Mouse (Mus musculus): ENCODE measurements around the gene Casp9. TPM values are rescaled to one million over a fixed set of nuclear protein-coding genes. Genes with fewer than 3 reads are reported as not detected.

Gene Casp9
- polyA plus RNA-seq, 1 experiment from 2014 or later, result 14.7 TPM

GRCm38 (mm10) chr4:141860246-141860841, 66.9 kb downstream of the Casp9 start:
- 78% methylated on average over 19 of the region's 19 CpGs for WGBS
- no peaks in the 10 kb centered on the region for H3K9me3 ChIP-seq (replicated peaks)

GRCm38 (mm10) chr4:141861591-141862295, 68.3 kb downstream of the Casp9 start:
- Histone ChIP-seq H3K4me3 (no peak overlapping the region), H3K36me3 (ENCODE audit: poor library complexity, severe bottlenecking) (peaks cover 54% of the 10 kb centered on the region), H3K4me2 (no peak overlapping the region), H3K27ac (no peak overlapping the region), H3K4me1 (peaks cover 17% of the 10 kb centered on the region), H3K9ac (no peak overlapping the region), H3K9me3 (replicated peaks) (no peaks in the 10 kb centered on the region), H3K27me3 (no peaks in the 10 kb centered on the region)
- 93% methylated on average over 17 of the region's 17 CpGs for WGBS
- ATAC-seq, result no peak

More at GRCm38 (mm10) chr4:141860246-141860841, 66.9 kb downstream of the Casp9 start:
- H3K4me1 ChIP-seq, result peaks cover 5% of the 10 kb centered on the region; the same call in 1 of the 2 replicates
- peaks cover 46% of the 10 kb centered on the region for H3K36me3 ChIP-seq (ENCODE audit: poor library complexity, severe bottlenecking)
- H3K4me2 ChIP-seq, result no peak overlapping the region
- H3K4me3 ChIP-seq, result no peak overlapping the region
- no peak for ATAC-seq
- H3K27ac ChIP-seq, result no peak overlapping the region
- H3K9ac ChIP-seq, result no peak overlapping the region
- no peaks in the 10 kb centered on the region for H3K27me3 ChIP-seq

GRCm38 (mm10) chr4:141862867-141863266, 69.5 kb downstream of the Casp9 start:
- H3K9me3 ChIP-seq (replicated peaks), result no peaks in the 10 kb centered on the region
- no peak overlapping the region for H3K4me2 ChIP-seq
- no peak overlapping the region for H3K27ac ChIP-seq
- H3K4me3 ChIP-seq, result no peak overlapping the region
- peaks cover 54% of the 10 kb centered on the region for H3K36me3 ChIP-seq (ENCODE audit: poor library complexity, severe bottlenecking)
- H3K4me1 ChIP-seq, result peaks cover 24% of the 10 kb centered on the region
- no peak overlapping the region for H3K9ac ChIP-seq
- no peak for ATAC-seq
- H3K27me3 ChIP-seq, result no peaks in the 10 kb centered on the region
- WGBS, result 88% methylated on average over 5 of the region's 5 CpGs

GRCm38 (mm10) chr4:141863726-141864280, 70.4 kb downstream of the Casp9 start:
- Histone ChIP-seq H3K36me3 (ENCODE audit: poor library complexity, severe bottlenecking) (peaks cover 51% of the 10 kb centered on the region), H3K9me3 (replicated peaks) (no peaks in the 10 kb centered on the region), H3K27me3 (no peaks in the 10 kb centered on the region), H3K9ac (no peak overlapping the region), H3K4me3 (no peak overlapping the region), H3K4me1 (peaks cover 31% of the 10 kb centered on the region), H3K4me2 (no peak overlapping the region), H3K27ac (no peak overlapping the region)
- ATAC-seq, result no peak
- 92% methylated on average over 7 of the region's 7 CpGs for WGBS

- Histone ChIP-seq H3K9ac (no peak overlapping the region), H3K4me2 (no peak overlapping the region), H3K27ac (no peak overlapping the region), H3K4me1 (peaks cover 36% of the 10 kb centered on the region), H3K4me3 (no peak overlapping the region), H3K9me3 (replicated peaks) (no peaks in the 10 kb centered on the region), H3K27me3 (no peaks in the 10 kb centered on the region), H3K36me3 (ENCODE audit: poor library complexity, severe bottlenecking) (peaks cover 43% of the 10 kb centered on the region)
- ATAC-seq, result no peak
- WGBS, result 92% methylated on average over 8 of the region's 8 CpGs
Observed at GRCm38 (mm10) chr4:141864506-141864905, 71.1 kb downstream of the Casp9 start.

GRCm38 (mm10) chr4:141865006-141865405, 71.6 kb downstream of the Casp9 start:
- Histone ChIP-seq H3K4me1 (peaks cover 41% of the 10 kb centered on the region), H3K36me3 (ENCODE audit: poor library complexity, severe bottlenecking) (peaks cover 38% of the 10 kb centered on the region), H3K27ac (peak overlapping the region; percentile 4; the same call in 1 of the 2 replicates), H3K27me3 (no peaks in the 10 kb centered on the region), H3K9me3 (replicated peaks) (no peaks in the 10 kb centered on the region), H3K4me3 (no peak overlapping the region), H3K4me2 (no peak overlapping the region), H3K9ac (no peak overlapping the region)
- WGBS, result 95% methylated on average over 5 of the region's 5 CpGs
- no peak for ATAC-seq

Other genes with a start within 250 kb of the Casp9 start
- gene Fblim1, start 187.5 kb upstream of the Casp9 start, polyA plus RNA-seq (2015; fragmentation: Nextera tagmentation; extraction: Ambion mirVana), result 11.1 and 13.9 TPM in 2 replicates
- gene Tmem82, start 175.0 kb upstream of the Casp9 start, polyA plus RNA-seq (2015; fragmentation: Nextera tagmentation; extraction: Ambion mirVana), result 0.17 TPM in 1 of 2 replicates, not detected in the other
- gene Slc25a34, start 169.8 kb upstream of the Casp9 start, polyA plus RNA-seq (2015; fragmentation: Nextera tagmentation; extraction: Ambion mirVana), result 0.08 and 0.13 TPM in 2 replicates
- 6.1 and 7.2 TPM in 2 replicates for gene Plekhm2, start 128.7 kb upstream of the Casp9 start, polyA plus RNA-seq (2015; fragmentation: Nextera tagmentation; extraction: Ambion mirVana)
- 0.21 and 2.8 TPM in 2 replicates for gene Rsc1a1, start 108.0 kb upstream of the Casp9 start, polyA plus RNA-seq (2015; fragmentation: Nextera tagmentation; extraction: Ambion mirVana)
- gene Ddi2, start 70.2 kb upstream of the Casp9 start, polyA plus RNA-seq (2015; fragmentation: Nextera tagmentation; extraction: Ambion mirVana), result 14.7 TPM in 2 replicates
- not detected in 2 replicates for gene Agmat, start 46.9 kb upstream of the Casp9 start, polyA plus RNA-seq (2015; fragmentation: Nextera tagmentation; extraction: Ambion mirVana)
- 4.6 and 4.7 TPM in 2 replicates for gene Dnajc16, start 2.7 kb upstream of the Casp9 start, polyA plus RNA-seq (2015; fragmentation: Nextera tagmentation; extraction: Ambion mirVana)
- gene Cela2a, start 32.5 kb downstream of the Casp9 start, polyA plus RNA-seq (2015; fragmentation: Nextera tagmentation; extraction: Ambion mirVana), result 0.15 TPM in 1 of 2 replicates, not detected in the other
- not detected in 2 replicates for gene Ctrc, start 52.7 kb downstream of the Casp9 start, polyA plus RNA-seq (2015; fragmentation: Nextera tagmentation; extraction: Ambion mirVana)
- 85.2 and 86.3 TPM in 2 replicates for gene Efhd2, start 81.3 kb downstream of the Casp9 start, polyA plus RNA-seq (2015; fragmentation: Nextera tagmentation; extraction: Ambion mirVana)
- gene Fhad1, start 221.5 kb downstream of the Casp9 start, polyA plus RNA-seq (2015; fragmentation: Nextera tagmentation; extraction: Ambion mirVana), result 1.5 and 3.0 TPM in 2 replicates